Mouse (Mus musculus) heart, embryonic 10.5 days (tissue): ENCODE measurements around the gene Gm28998. TPM values are rescaled to one million over a fixed set of nuclear protein-coding genes. Genes with fewer than 3 reads are reported as not detected.
"Not testable (repeated sequence)": the region's sequence is repeated elsewhere in the genome, so short reads cannot be mapped to it uniquely, and the experiment has no call there.

Source experiments
- DNase-seq: peaks from one replicate; pipeline ENCODE4 v3.0.0-alpha.2; 2017; ENCODE audit warnings: low spot score
- H3K27ac ChIP-seq: fragments of 300-500 bp; sonication (generic); 2 replicates; pipeline ENCODE4 v1.5.1; 2016; ENCODE audit warnings: mild to moderate bottlenecking
- H3K27me3 ChIP-seq: fragments of 300-500 bp; sonication (generic); 2 replicates; pipeline ENCODE4 v1.6.1; 2016; ENCODE audit warnings: mild to moderate bottlenecking; ENCODE audit not compliant: poor library complexity, insufficient read depth, severe bottlenecking
- H3K36me3 ChIP-seq: fragments of 300-500 bp; sonication (generic); 2 replicates; pipeline ENCODE4 v1.6.1; 2016; ENCODE audit warnings: mild to moderate bottlenecking, moderate library complexity
- H3K4me1 ChIP-seq: fragments of 300-500 bp; sonication (generic); 2 replicates; pipeline ENCODE4 v1.6.1; 2016; ENCODE audit warnings: mild to moderate bottlenecking
- H3K4me3 ChIP-seq: fragments of 300-500 bp; sonication (generic); 2 replicates; pipeline ENCODE4 v1.5.1; 2016; ENCODE audit warnings: mild to moderate bottlenecking, moderate library complexity
- H3K9me3 ChIP-seq: fragments of 300-500 bp; sonication (generic); 2 replicates; pipeline ENCODE4 v1.6.1; 2016; ENCODE audit warnings: mild to moderate bottlenecking, moderate library complexity
- WGBS: fragments of 180-500 bp; shearing (Covaris S2); methylation state at CpG from one replicate; pipeline ENCODE4 v1.1.7; 2016; 5-methylcytosine and 5-hydroxymethylcytosine counted together
- polyA plus RNA-seq: library from polyadenylated mRNA; unstranded; fragments of >200 nt; fragmentation: Nextera tagmentation; extraction: Ambion mirVana; gene quantifications from 2 replicates; pipeline ENCODE4 v1.2.1, GENCODE M21; 2016

The Gm28998 gene
- polyA plus RNA-seq: not detected in 2 replicates

DNA sequence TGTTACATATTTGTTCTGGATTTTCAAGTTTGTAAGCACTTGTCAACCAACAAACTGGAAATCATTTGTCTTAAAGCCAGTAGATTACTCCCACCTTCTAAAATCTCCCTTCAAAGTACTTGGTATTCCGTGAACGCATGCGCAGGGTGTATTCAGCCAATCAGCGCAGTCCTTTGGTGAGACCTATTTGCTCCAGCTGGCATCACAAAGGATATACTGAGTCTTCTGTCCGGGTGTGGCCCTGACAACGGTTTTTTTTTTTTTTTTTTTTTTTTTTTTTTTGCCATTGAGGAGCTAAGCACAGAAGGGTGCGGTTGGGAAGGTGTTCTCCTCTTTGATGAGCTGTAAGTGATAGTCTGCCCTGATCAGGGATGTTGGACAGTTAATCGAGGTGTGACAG lies at the start of gene Gm28998:
Gm28998 (plus strand) TSS at position 301 of the 400 bp plus-strand sequence.
- not testable (repeated sequence) for H3K27ac ChIP-seq, H3K36me3 ChIP-seq, H3K27me3 ChIP-seq, DNase-seq, H3K4me3 ChIP-seq, H3K9me3 ChIP-seq, H3K4me1 ChIP-seq
- WGBS: no CpG with 5 or more reads among the region's 8 CpGs

Other genes starting within 250 kb of the Gm28998 start
- not detected in 2 replicates for gene Gm21244, start 84.5 kb upstream of the Gm28998 start, polyA plus RNA-seq
- gene Gm21788, start 151.2 kb downstream of the Gm28998 start, polyA plus RNA-seq: not detected in 2 replicates